Mouse (Mus musculus) embryonic facial prominence, embryonic 11.5 days (tissue): Measurements from ENCODE around the gene Mrln. TPM values are rescaled to one million over a fixed set of nuclear protein-coding genes. Genes with fewer than 3 reads are reported as not detected.
A peak's percentile ranks its signal among the peaks of the same experiment; 100 is the strongest.

Experiments
- ATAC-seq: fragments of 200-750 bp; cut with Nextera tagmentation; replicated peaks from 2 replicates; pipeline ENCODE4 v1.8.0; 2017; ENCODE audit warnings: low read depth; ENCODE audit not compliant: insufficient number of reproducible peaks, low FRiP score, low TSS enrichment
- DNase-seq: peaks from one replicate; pipeline ENCODE4 v3.0.0-alpha.2; 2015; ENCODE audit warnings: low spot score
- H3K27ac ChIP-seq: fragments of 300-500 bp; sonication (generic); replicated peaks from 2 replicates; pipeline ENCODE4 v1.5.1; 2014; ENCODE audit warnings: mild to moderate bottlenecking, low read depth, low read length, control low read depth
- H3K27me3 ChIP-seq: fragments of 300-500 bp; sonication (generic); 2 replicates; pipeline ENCODE4 v1.6.1; 2014; ENCODE audit warnings: mild to moderate bottlenecking, low read length, moderate library complexity, mixed read lengths; ENCODE audit not compliant: control insufficient read depth, insufficient read depth
- H3K36me3 ChIP-seq: fragments of 300-500 bp; sonication (generic); replicated peaks from 2 replicates; pipeline ENCODE4 v1.6.1; 2014; ENCODE audit warnings: low read depth, mild to moderate bottlenecking, low read length, moderate library complexity, mixed read lengths; ENCODE audit not compliant: control insufficient read depth, insufficient read depth
- H3K4me1 ChIP-seq: fragments of 300-500 bp; sonication (generic); 2 replicates; pipeline ENCODE4 v1.6.1; 2014; ENCODE audit warnings: low read length, mixed read lengths; ENCODE audit not compliant: control insufficient read depth, insufficient read depth
- H3K4me2 ChIP-seq: fragments of 300-500 bp; sonication (generic); 2 replicates; pipeline ENCODE4 v1.6.1; 2014; ENCODE audit warnings: low read depth, mild to moderate bottlenecking, control low read depth, low read length, moderate library complexity
- H3K4me3 ChIP-seq: fragments of 300-500 bp; sonication (generic); 2 replicates; pipeline ENCODE4 v1.5.1; 2014; ENCODE audit warnings: low read depth, low read length, control low read depth
- H3K9ac ChIP-seq: fragments of 300-500 bp; sonication (generic); replicated peaks from 2 replicates; pipeline ENCODE4 v1.6.1; 2014; ENCODE audit warnings: mild to moderate bottlenecking, control low read depth, low read length
- H3K9me3 ChIP-seq: fragments of 300-500 bp; sonication (generic); replicated peaks from 2 replicates; pipeline ENCODE4 v1.6.1; 2016; ENCODE audit warnings: mild to moderate bottlenecking, low read length, inconsistent platforms, mixed read lengths; ENCODE audit not compliant: control insufficient read depth
- WGBS: fragments of 180-500 bp; shearing (Covaris S2); extraction: QIAGEN DNeasy Blood & Tissue Kit; methylation state at CpG from one replicate; pipeline ENCODE4 v1.1.7; 2014; 5-methylcytosine and 5-hydroxymethylcytosine counted together
- polyA plus RNA-seq: library from polyadenylated mRNA; unstranded; fragments of >200 nt; fragmentation: Nextera tagmentation; extraction: Ambion mirVana; gene quantifications from 2 replicates; pipeline ENCODE4 v1.2.1, GENCODE M21; 2014

Gene Mrln
- polyA plus RNA-seq, 1 experiment from 2014 or later = 6.1 TPM

DNA sequence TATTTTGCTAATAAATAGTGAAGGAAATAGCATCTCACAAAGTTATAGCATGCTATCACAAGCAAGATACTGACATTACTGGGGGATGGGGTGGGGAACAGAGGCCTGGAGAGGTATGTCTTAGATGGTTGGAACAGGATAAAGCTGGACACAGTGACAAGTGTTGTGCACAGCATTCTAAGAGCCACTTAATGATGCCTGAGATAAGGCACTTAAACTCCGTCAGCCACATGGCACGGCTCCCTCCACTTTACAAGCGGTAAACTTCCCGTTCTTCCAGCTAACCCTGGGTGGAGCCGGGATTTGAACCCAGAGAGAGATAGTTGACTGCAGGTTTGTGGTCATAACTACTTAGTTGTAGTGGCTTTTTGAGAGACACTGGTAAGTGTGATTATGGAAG lies 38.0 kb upstream of the Mrln start:
- H3K27ac ChIP-seq = no peak overlapping the region
- no peak overlapping the region for H3K4me2 ChIP-seq
- no peaks in the 10 kb centered on the region for H3K27me3 ChIP-seq
- no peak overlapping the region for H3K9ac ChIP-seq
- no peaks in the 10 kb centered on the region; the same call in 1 of the 2 replicates for H3K36me3 ChIP-seq
- H3K4me3 ChIP-seq = no peak overlapping the region
- no peak for ATAC-seq
- no peaks in the 10 kb centered on the region for H3K9me3 ChIP-seq
- H3K4me1 ChIP-seq = peaks cover 2% of the 10 kb centered on the region; the same call in 1 of the 2 replicates
- WGBS = 94% methylated on average over 5 of the region's 5 CpGs
- no peak for DNase-seq

DNA sequence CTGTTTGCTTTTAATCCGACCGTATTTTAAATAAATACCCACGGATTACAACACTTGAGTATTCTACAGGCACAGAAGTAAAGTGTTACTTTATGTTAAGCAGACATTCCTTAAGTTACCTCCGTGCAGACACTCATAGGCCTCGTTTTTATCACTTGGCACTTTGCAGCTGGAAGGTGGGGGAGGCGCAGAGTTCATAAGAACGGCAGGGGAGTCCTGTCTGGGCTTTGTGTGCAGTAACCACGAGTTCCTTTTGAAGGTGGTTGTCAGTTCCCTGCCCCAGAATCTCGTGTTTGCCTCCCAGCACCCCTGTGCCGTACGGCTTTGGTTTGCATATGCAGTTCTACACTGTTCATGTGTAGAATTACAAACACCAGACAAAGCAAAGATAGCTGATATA lies 36.8 kb upstream of the Mrln start:
- H3K36me3 ChIP-seq = no peaks in the 10 kb centered on the region
- WGBS = 83% methylated on average over 11 of the region's 11 CpGs
- peaks cover 2% of the 10 kb centered on the region; the same call in 1 of the 2 replicates for H3K4me1 ChIP-seq
- no peaks in the 10 kb centered on the region for H3K27me3 ChIP-seq
- H3K9me3 ChIP-seq = no peaks in the 10 kb centered on the region
- H3K9ac ChIP-seq = no peak overlapping the region
- H3K4me2 ChIP-seq = no peak overlapping the region
- DNase-seq = no peak
- ATAC-seq = no peak
- H3K4me3 ChIP-seq = no peak overlapping the region
- H3K27ac ChIP-seq = no peak overlapping the region

- no peak overlapping the region for H3K4me2 ChIP-seq
- H3K27ac ChIP-seq = no peak overlapping the region
- no peaks in the 10 kb centered on the region for H3K36me3 ChIP-seq
- H3K4me3 ChIP-seq = no peak overlapping the region
- WGBS = 62% methylated on average over 13 of the region's 13 CpGs
- ATAC-seq (no peak), DNase-seq (no peak)
- no peaks in the 10 kb centered on the region for H3K9me3 ChIP-seq
- no peak overlapping the region for H3K9ac ChIP-seq
- peaks cover 2% of the 10 kb centered on the region; the same call in 1 of the 2 replicates for H3K4me1 ChIP-seq
- H3K27me3 ChIP-seq = no peaks in the 10 kb centered on the region
These were observed 36.1 kb upstream of the Mrln start for GRCm38 (mm10) chr10:70168396-70168795.

DNA sequence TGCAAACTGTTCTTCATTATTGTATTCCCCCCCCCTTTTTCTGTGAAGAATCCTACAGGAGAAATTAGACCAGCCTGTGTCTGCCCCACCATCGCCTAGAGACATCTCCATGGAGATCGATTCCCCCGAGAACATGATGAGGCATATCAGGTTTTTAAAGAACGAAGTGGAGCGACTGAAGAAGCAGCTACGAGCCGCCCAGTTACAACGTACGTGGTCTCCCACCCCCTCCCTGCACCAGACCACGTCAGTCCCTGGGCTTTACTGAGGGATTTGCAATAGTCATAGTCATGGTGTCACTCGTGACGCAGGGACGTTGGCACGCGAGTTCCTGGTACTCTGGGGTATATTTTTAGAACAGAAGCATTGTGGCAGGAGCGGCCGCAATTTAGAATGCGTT lies 35.4 kb upstream of the Mrln start:
- no peaks in the 10 kb centered on the region for H3K4me1 ChIP-seq
- H3K27ac ChIP-seq = no peak overlapping the region
- no peak for ATAC-seq
- no peaks in the 10 kb centered on the region for H3K27me3 ChIP-seq
- no peak overlapping the region for H3K4me3 ChIP-seq
- H3K36me3 ChIP-seq = no peaks in the 10 kb centered on the region
- WGBS = 67% methylated on average over 18 of the region's 18 CpGs
- H3K9ac ChIP-seq = no peak overlapping the region
- DNase-seq = no peak
- H3K9me3 ChIP-seq = no peaks in the 10 kb centered on the region
- H3K4me2 ChIP-seq = no peak overlapping the region

DNA sequence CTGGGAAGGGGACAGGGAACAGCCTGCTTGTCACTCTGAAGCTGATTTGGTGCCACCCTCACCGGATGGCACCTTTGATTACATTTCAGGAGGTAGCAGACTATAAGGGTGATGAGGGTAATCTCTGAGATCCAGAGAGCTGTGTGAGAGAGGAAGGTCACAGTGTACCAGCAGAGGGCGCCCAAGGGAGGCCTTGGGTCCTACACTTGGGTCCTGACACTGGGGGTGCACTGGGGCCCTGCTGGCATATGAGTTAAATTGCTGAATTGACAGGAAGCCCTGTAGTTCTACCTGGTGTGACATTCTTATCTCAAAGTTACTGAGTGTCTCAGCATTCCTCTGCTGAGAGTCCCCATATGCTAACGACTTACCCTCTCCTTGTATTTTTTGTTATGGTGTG lies 31.1 kb upstream of the Mrln start:
- DNase-seq = peak; percentile 69
- no peaks in the 10 kb centered on the region for H3K4me1 ChIP-seq
- H3K9ac ChIP-seq = no peak overlapping the region
- ATAC-seq = no peak
- H3K36me3 ChIP-seq = no peaks in the 10 kb centered on the region
- no peaks in the 10 kb centered on the region for H3K27me3 ChIP-seq
- H3K4me3 ChIP-seq = no peak overlapping the region
- H3K9me3 ChIP-seq = no peaks in the 10 kb centered on the region
- no peak overlapping the region for H3K27ac ChIP-seq
- 51% methylated on average over 3 of the region's 3 CpGs for WGBS
- no peak overlapping the region for H3K4me2 ChIP-seq

- H3K4me2 ChIP-seq = no peak overlapping the region
- no peak overlapping the region for H3K4me3 ChIP-seq
- H3K4me1 ChIP-seq = no peaks in the 10 kb centered on the region
- no peaks in the 10 kb centered on the region for H3K36me3 ChIP-seq
- WGBS = 77% methylated on average over 16 of the region's 16 CpGs
- no peaks in the 10 kb centered on the region for H3K27me3 ChIP-seq
- DNase-seq (no peak), ATAC-seq (no peak)
- no peak overlapping the region for H3K27ac ChIP-seq
- no peak overlapping the region for H3K9ac ChIP-seq
- H3K9me3 ChIP-seq = no peaks in the 10 kb centered on the region
These were observed 29.8 kb upstream of the Mrln start for GRCm38 (mm10) chr10:70174494-70175190.

DNA sequence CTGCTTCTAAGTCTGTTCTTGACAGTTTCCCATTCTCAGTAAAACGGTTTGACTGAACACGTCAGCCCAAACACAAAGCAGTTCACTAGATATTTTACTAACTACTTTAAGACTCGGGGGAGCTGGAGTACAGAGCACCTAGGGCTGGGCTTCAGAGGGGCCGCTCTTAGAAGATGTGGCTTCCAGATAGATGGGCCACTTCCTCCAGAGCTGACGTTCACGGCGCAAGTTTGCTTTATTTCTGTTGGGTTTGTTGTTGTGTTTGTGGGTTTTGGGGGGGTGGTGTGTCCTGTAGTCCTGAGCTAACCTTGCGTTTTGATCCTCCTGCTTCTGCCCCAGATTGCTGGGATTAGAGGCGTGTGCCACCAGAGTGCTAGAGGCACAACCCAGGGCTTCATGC lies 23.7 kb upstream of the Mrln start:
- Histone ChIP-seq H3K9ac (no peak overlapping the region), H3K9me3 (no peaks in the 10 kb centered on the region), H3K27me3 (no peaks in the 10 kb centered on the region), H3K27ac (no peak overlapping the region), H3K36me3 (no peaks in the 10 kb centered on the region), H3K4me2 (no peak overlapping the region), H3K4me1 (no peaks in the 10 kb centered on the region), H3K4me3 (no peak overlapping the region)
- no peak for ATAC-seq
- no peak for DNase-seq
- WGBS = 90% methylated on average over 9 of the region's 9 CpGs

GRCm38 (mm10) chr10:70181279-70181972 lies 23.0 kb upstream of the Mrln start:
- Histone ChIP-seq H3K9me3 (no peaks in the 10 kb centered on the region), H3K27ac (no peak overlapping the region), H3K36me3 (no peaks in the 10 kb centered on the region), H3K4me2 (no peak overlapping the region), H3K4me1 (no peaks in the 10 kb centered on the region), H3K9ac (no peak overlapping the region), H3K4me3 (no peak overlapping the region), H3K27me3 (no peaks in the 10 kb centered on the region)
- DNase-seq = no peak
- no peak for ATAC-seq
- WGBS = 83% methylated on average over 11 of the region's 11 CpGs
